Mouse (Mus musculus) heart, embryonic 14.5 days (tissue): ENCODE data around the gene Acrbp. TPM values are rescaled to one million over a fixed set of nuclear protein-coding genes. Genes with fewer than 3 reads are reported as not detected.

ENCODE experiments used
- ATAC-seq: fragments of 200-750 bp; cut with Nextera tagmentation; 2 replicates; pipeline ENCODE4 v1.8.0; 2017; ENCODE audit warnings: low read depth, moderate TSS enrichment; ENCODE audit not compliant: insufficient number of reproducible peaks, insufficient read depth, low FRiP score
- H3K27ac ChIP-seq, 2 experiments: fragments of 200-500 bp in 1 of 2; fragments of 300-500 bp in 1 of 2; sonication (generic) in 1 of 2; replicated peaks in 1 of 2; 2 replicates each; pipeline ENCODE4 v1.5.1; 2012 to 2014; ENCODE audit warnings: low read depth in 2 of 2, low read length in 2 of 2, control low read depth in 1 of 2, mild to moderate bottlenecking in 1 of 2, mixed read lengths in 1 of 2; ENCODE audit not compliant: control insufficient read depth in 1 of 2, insufficient read depth in 1 of 2
- H3K27me3 ChIP-seq: fragments of 300-500 bp; sonication (generic); 2 replicates; pipeline ENCODE4 v1.6.1; 2014; ENCODE audit warnings: mild to moderate bottlenecking, low read length, control low read depth; ENCODE audit not compliant: control insufficient read depth, insufficient read depth
- H3K36me3 ChIP-seq: fragments of 300-500 bp; sonication (generic); 2 replicates; pipeline ENCODE4 v1.6.1; 2014; ENCODE audit warnings: mild to moderate bottlenecking, control low read depth, low read length, mixed read lengths; ENCODE audit not compliant: control insufficient read depth, insufficient read depth
- H3K4me1 ChIP-seq, 2 experiments: fragments of 200-500 bp in 1 of 2; fragments of 300-500 bp in 1 of 2; sonication (generic) in 1 of 2; 2 replicates each; pipeline ENCODE4 v1.6.1; 2012 to 2014; ENCODE audit warnings: low read length in 2 of 2, control low read depth in 1 of 2, mixed read lengths in 1 of 2; ENCODE audit not compliant: control insufficient read depth in 2 of 2, insufficient read depth in 2 of 2
- H3K4me2 ChIP-seq: fragments of 300-500 bp; sonication (generic); 2 replicates; pipeline ENCODE4 v1.6.1; 2014; ENCODE audit warnings: mild to moderate bottlenecking, low read length
- H3K4me3 ChIP-seq, 2 experiments: fragments of 200-500 bp in 1 of 2; fragments of 300-500 bp in 1 of 2; sonication (generic) in 1 of 2; 2 replicates each; pipeline ENCODE4 v1.5.1; 2012 to 2014; ENCODE audit warnings: low read length in 2 of 2, mild to moderate bottlenecking in 2 of 2, control low read depth in 1 of 2, low read depth in 1 of 2, moderate library complexity in 1 of 2; ENCODE audit not compliant: control insufficient read depth in 1 of 2, insufficient read depth in 1 of 2
- H3K9ac ChIP-seq: fragments of 300-500 bp; sonication (generic); 2 replicates; pipeline ENCODE4 v1.6.1; 2014; ENCODE audit warnings: mild to moderate bottlenecking, low read length
- H3K9me3 ChIP-seq: fragments of 300-500 bp; sonication (generic); 2 replicates; pipeline ENCODE4 v1.6.1; 2016; ENCODE audit warnings: low read length, control low read depth; ENCODE audit not compliant: control insufficient read depth
- WGBS: fragments of 180-500 bp; shearing (Covaris S2); extraction: QIAGEN DNeasy Blood & Tissue Kit; methylation state at CpG from one replicate; pipeline ENCODE4 v1.1.7; 2014; 5-methylcytosine and 5-hydroxymethylcytosine counted together
- microRNA-seq: library from miRNA; unstranded; fragments of <30 nt; microRNA quantifications from one replicate; pipeline ENCODE4, GENCODE M21; 2016
- polyA plus RNA-seq: library from polyadenylated mRNA; unstranded; fragments of >200 nt; fragmentation: Nextera tagmentation; extraction: Ambion mirVana; gene quantifications from 2 replicates; pipeline ENCODE4 v1.2.1, GENCODE M21; 2014

Acrbp gene
- polyA plus RNA-seq, 1 experiment from 2014 or later, result 6.5 TPM

DNA sequence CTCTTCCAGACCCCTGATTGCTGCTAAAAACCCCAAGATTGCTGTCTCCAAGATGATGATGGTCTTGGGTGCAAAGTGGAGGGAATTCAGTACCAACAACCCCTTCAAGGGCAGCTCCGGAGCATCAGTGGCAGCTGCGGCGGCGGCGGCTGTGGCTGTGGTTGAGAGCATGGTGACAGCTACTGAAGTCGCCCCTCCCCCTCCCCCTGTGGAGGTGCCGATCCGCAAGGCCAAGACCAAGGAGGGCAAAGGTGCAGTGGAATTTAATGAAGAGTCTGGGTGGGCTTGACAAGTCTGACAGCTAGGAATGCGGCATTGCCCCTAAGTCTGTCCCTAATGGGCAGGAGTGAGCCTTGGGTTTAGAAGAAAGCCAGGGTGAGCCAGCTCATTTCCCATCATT lies 52.0 kb downstream of the Acrbp start:
- H3K9me3 ChIP-seq, result no peaks in the 10 kb centered on the region
- no peak overlapping the region for H3K9ac ChIP-seq
- peaks cover 19 to 33% of the 10 kb centered on the region in 2 experiments for H3K4me1 ChIP-seq
- ATAC-seq, result no peak
- no peak overlapping the region for H3K27ac ChIP-seq
- H3K27me3 ChIP-seq, result no peaks in the 10 kb centered on the region
- no peak overlapping the region for H3K4me3 ChIP-seq
- H3K36me3 ChIP-seq, result peaks cover 85% of the 10 kb centered on the region
- H3K4me2 ChIP-seq, result no peak overlapping the region
- 68% methylated on average over 9 of the region's 9 CpGs for whole genome bisulfite sequencing

DNA sequence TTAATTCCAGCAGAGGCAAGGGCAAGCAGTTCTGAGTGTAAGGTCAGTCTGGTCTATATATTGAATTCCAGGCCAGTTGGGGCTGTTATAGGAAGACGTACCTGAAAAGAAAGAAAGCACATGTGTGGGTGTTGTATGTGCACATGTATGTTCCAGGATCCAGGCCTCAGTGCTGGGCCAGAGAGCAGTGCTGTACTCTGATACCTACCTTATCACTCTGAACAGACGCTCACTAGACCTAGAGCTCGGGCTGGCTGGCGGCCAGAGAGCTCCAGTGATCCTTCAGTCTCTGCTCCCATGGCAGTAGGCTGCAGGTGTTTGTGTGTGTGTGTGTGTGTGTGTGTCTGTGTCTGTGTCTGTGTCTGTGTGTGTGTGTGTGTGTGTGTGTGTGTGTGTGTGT lies 54.7 kb downstream of the Acrbp start:
- Histone ChIP-seq H3K9ac (no peak overlapping the region), H3K4me1 (peaks cover 6 to 14% of the 10 kb centered on the region in 2 experiments), H3K36me3 (peaks cover 100% of the 10 kb centered on the region), H3K27ac (no peak overlapping the region), H3K27me3 (no peaks in the 10 kb centered on the region), H3K9me3 (no peaks in the 10 kb centered on the region), H3K4me3 (no peak overlapping the region), H3K4me2 (no peak overlapping the region)
- WGBS, result 35% methylated on average over 4 of the region's 4 CpGs
- ATAC-seq, result no peak; the same call in 1 of the 2 replicates

DNA sequence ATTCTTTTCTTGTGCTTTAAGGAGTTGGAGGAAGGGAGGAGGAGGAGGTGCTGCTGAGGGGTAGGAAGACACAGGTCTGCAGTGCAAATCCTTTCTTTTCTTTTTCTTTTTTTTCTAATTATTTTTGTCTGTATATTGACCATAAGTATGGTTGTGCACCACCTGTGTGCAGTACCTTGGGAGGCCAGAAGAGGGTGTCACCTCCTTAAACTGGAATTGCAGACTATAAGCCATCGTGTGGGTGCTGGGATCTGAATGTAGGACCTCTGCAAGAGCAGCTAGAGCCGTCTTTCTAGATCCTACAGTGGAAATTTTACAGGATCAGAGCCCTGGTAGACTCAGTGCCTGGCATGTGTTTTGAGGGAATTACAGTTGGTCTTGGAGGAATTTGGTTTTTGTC lies 58.2 kb downstream of the Acrbp start:
- Histone ChIP-seq H3K9ac (no peak overlapping the region), H3K27me3 (no peaks in the 10 kb centered on the region), H3K36me3 (peaks cover 100% of the 10 kb centered on the region), H3K4me2 (no peak overlapping the region), H3K27ac (no peak overlapping the region), H3K4me1 (0 out of 4 replicates have a peak, but pooled peaks cover 0 to 3% of the 10 kb centered on the region in 2 experiments), H3K9me3 (no peaks in the 10 kb centered on the region), H3K4me3 (no peak overlapping the region)
- ATAC-seq, result no peak
- WGBS, result 93% methylated on average over 2 of the region's 2 CpGs

DNA sequence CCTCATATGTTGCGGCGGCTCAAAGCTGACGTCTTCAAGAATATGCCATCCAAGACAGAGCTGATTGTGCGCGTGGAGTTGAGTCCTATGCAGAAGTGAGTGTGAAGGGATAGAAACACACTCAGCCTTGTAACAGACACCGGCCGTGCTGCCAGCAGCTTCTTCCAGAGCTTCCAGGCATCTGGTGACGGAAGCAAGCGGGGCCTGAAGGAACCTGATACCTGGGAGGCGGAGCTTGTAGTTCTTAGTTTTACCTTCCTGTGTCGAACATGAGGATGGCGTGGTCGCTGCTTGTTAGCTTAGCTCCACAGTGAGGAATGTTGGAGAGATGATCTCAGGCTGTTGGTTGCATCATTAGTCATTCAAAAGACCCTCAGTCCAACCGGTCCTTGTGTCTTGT lies 59.9 kb downstream of the Acrbp start:
- no peak overlapping the region for H3K27ac ChIP-seq
- H3K4me3 ChIP-seq, result no peak overlapping the region
- ATAC-seq, result no peak
- no peaks in the 10 kb centered on the region for H3K27me3 ChIP-seq
- no peak overlapping the region for H3K9ac ChIP-seq
- WGBS, result 85% methylated on average over 14 of the region's 14 CpGs
- H3K4me1 ChIP-seq, result no peaks in the 10 kb centered on the region
- H3K9me3 ChIP-seq, result no peaks in the 10 kb centered on the region
- peaks cover 100% of the 10 kb centered on the region for H3K36me3 ChIP-seq
- H3K4me2 ChIP-seq, result no peak overlapping the region

DNA sequence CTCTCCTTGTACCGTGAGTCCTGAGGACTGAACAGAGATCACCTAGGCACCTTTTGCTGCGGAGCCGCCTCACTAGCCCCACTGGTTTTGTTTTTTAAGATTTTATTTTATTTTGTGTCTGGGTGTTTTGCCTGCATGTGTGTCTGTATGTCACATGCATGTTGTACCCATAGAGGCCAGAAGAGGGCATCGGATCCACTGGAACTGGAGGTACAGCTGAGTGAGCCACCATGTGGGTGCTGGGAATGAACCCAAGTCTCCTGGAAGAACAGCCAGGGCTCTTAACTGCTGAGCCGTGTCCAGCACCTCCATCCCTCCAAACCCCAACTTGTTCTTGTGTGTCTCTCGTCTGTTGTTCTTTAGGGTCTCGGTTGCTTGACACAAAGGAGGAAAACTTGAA lies 61.4 kb downstream of the Acrbp start:
- H3K27ac ChIP-seq, result no peak overlapping the region
- H3K9me3 ChIP-seq, result no peaks in the 10 kb centered on the region
- H3K36me3 ChIP-seq, result peaks cover 99% of the 10 kb centered on the region
- no peak overlapping the region for H3K9ac ChIP-seq
- no peaks in the 10 kb centered on the region for H3K4me1 ChIP-seq
- WGBS, result 93% methylated on average over 7 of the region's 7 CpGs
- H3K4me3 ChIP-seq, result no peak overlapping the region
- no peaks in the 10 kb centered on the region for H3K27me3 ChIP-seq
- H3K4me2 ChIP-seq, result no peak overlapping the region
- ATAC-seq, result no peak

DNA sequence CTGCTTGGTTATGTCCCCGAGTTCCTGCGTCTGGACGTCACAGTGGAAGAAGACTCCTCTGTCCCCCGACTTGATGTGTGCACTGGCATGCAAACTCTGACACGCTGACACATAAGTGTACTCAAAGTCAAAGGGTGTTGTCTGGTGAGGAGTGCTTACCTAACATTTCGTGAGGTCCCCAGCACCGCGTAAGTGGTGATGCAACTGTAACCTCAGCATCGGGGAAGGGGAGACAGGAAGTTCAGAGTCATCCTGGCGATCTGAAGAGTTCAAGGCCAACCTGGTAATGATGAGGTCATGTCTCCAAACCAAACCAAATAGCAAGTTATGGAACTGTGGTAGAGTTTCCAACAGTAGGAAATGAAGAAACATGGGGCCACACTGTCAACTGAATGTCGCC lies 63.1 kb downstream of the Acrbp start:
- H3K4me2 ChIP-seq, result no peak overlapping the region
- WGBS, result 89% methylated on average over 11 of the region's 11 CpGs
- no peak overlapping the region for H3K9ac ChIP-seq
- H3K27me3 ChIP-seq, result no peaks in the 10 kb centered on the region
- no peak overlapping the region for H3K4me3 ChIP-seq
- no peak overlapping the region for H3K27ac ChIP-seq
- H3K36me3 ChIP-seq, result peaks cover 99% of the 10 kb centered on the region
- H3K9me3 ChIP-seq, result no peaks in the 10 kb centered on the region
- H3K4me1 ChIP-seq, result no peaks in the 10 kb centered on the region
- ATAC-seq, result no peak

Small RNA genes lying within 50 kb of the gene (microRNA-seq; reads per million reads assigned to microRNA genes)
- gene Mir7045, result not detected

Other genes starting within 250 kb of the Acrbp start
- 4.0 and 5.7 TPM in 2 replicates for gene Spsb2, start 241.0 kb upstream of the Acrbp start, polyA plus RNA-seq
- 1,486 and 1,545 TPM in 2 replicates for gene Tpi1, start 235.4 kb upstream of the Acrbp start, polyA plus RNA-seq
- 78.9 and 85.9 TPM in 2 replicates for gene Usp5, start 220.2 kb upstream of the Acrbp start, polyA plus RNA-seq
- gene Cdca3, start 220.1 kb upstream of the Acrbp start, polyA plus RNA-seq, result 126 and 139 TPM in 2 replicates
- gene Gnb3, start 209.4 kb upstream of the Acrbp start, polyA plus RNA-seq, result 6.7 and 7.5 TPM in 2 replicates
- gene P3h3, start 191.9 kb upstream of the Acrbp start, polyA plus RNA-seq, result 18.7 and 20.5 TPM in 2 replicates
- gene Gpr162, start 185.7 kb upstream of the Acrbp start, polyA plus RNA-seq, result 0.71 and 0.86 TPM in 2 replicates
- 0.16 TPM in 1 of 2 replicates, not detected in the other for gene Cd4, start 161.5 kb upstream of the Acrbp start, polyA plus RNA-seq
- 1.00 and 1.1 TPM in 2 replicates for gene Lag3, start 138.0 kb upstream of the Acrbp start, polyA plus RNA-seq
- 238 and 251 TPM in 2 replicates for gene Ptms, start 129.6 kb upstream of the Acrbp start, polyA plus RNA-seq
- gene Mlf2, start 118.3 kb upstream of the Acrbp start, polyA plus RNA-seq, result 364 and 365 TPM in 2 replicates
- gene Cops7a, start 84.2 kb upstream of the Acrbp start, polyA plus RNA-seq, result 128 and 135 TPM in 2 replicates
- gene Pianp, start 53.0 kb upstream of the Acrbp start, polyA plus RNA-seq, result 0.28 and 0.55 TPM in 2 replicates
- 6.6 and 7.2 TPM in 2 replicates for gene Zfp384, start 40.5 kb upstream of the Acrbp start, polyA plus RNA-seq
- gene Ing4, start 9.9 kb upstream of the Acrbp start, polyA plus RNA-seq, result 67.1 and 76.1 TPM in 2 replicates
- 0.36 TPM in 1 of 2 replicates, not detected in the other for gene Lpar5, start 18.2 kb downstream of the Acrbp start, polyA plus RNA-seq
- 58.6 and 67.4 TPM in 2 replicates for gene Chd4, start 46.3 kb downstream of the Acrbp start, polyA plus RNA-seq
- 35.3 and 36.6 TPM in 2 replicates for gene Nop2, start 82.2 kb downstream of the Acrbp start, polyA plus RNA-seq
- 8.7 and 9.7 TPM in 2 replicates for gene Iffo1, start 95.6 kb downstream of the Acrbp start, polyA plus RNA-seq
- gene Gapdh, start 116.8 kb downstream of the Acrbp start, polyA plus RNA-seq, result 4,765 and 5,242 TPM in 2 replicates
- 66.0 and 67.5 TPM in 2 replicates for gene Ncapd2, start 142.0 kb downstream of the Acrbp start, polyA plus RNA-seq
- 261 and 264 TPM in 2 replicates for gene Mrpl51, start 142.1 kb downstream of the Acrbp start, polyA plus RNA-seq
- 2.6 and 2.7 TPM in 2 replicates for gene Vamp1, start 165.9 kb downstream of the Acrbp start, polyA plus RNA-seq
- gene Tapbpl, start 182.2 kb downstream of the Acrbp start, polyA plus RNA-seq, result 4.0 and 4.4 TPM in 2 replicates
- gene Cd27, start 187.3 kb downstream of the Acrbp start, polyA plus RNA-seq, result 2.5 and 3.2 TPM in 2 replicates
- not detected in 2 replicates for gene Tuba3a, start 236.4 kb downstream of the Acrbp start, polyA plus RNA-seq